Mouse (Mus musculus) lung, embryonic 15.5 days (tissue): ENCODE data around the gene Sox4. TPM values are rescaled to one million over a fixed set of nuclear protein-coding genes. Genes with fewer than 3 reads are reported as not detected.

Experiments
- ATAC-seq: fragments of 200-750 bp; cut with Nextera tagmentation; 2 replicates; pipeline ENCODE4 v1.8.0; 2017; ENCODE audit warnings: moderate number of reproducible peaks, borderline replicate concordance; ENCODE audit not compliant: low FRiP score, low TSS enrichment; ENCODE audit errors: extremely low read depth
- H3K27ac ChIP-seq: fragments of 300-500 bp; sonication (generic); 2 replicates; pipeline ENCODE4 v1.5.1; 2015; ENCODE audit warnings: moderate library complexity, mild to moderate bottlenecking, inconsistent platforms
- H3K27me3 ChIP-seq: fragments of 300-500 bp; sonication (generic); 2 replicates; pipeline ENCODE4 v1.6.1; 2015; ENCODE audit warnings: inconsistent platforms
- H3K36me3 ChIP-seq: fragments of 300-500 bp; sonication (generic); 2 replicates; pipeline ENCODE4 v1.6.1; 2015; ENCODE audit warnings: inconsistent platforms
- H3K4me1 ChIP-seq: fragments of 300-500 bp; sonication (generic); 2 replicates; pipeline ENCODE4 v1.6.1; 2015; ENCODE audit warnings: inconsistent platforms
- H3K4me2 ChIP-seq: fragments of 300-500 bp; sonication (generic); 2 replicates; pipeline ENCODE4 v1.6.1; 2015; ENCODE audit warnings: inconsistent platforms, mild to moderate bottlenecking, moderate library complexity
- H3K4me3 ChIP-seq: fragments of 300-500 bp; sonication (generic); 2 replicates; pipeline ENCODE4 v1.5.1; 2015; ENCODE audit warnings: mild to moderate bottlenecking, inconsistent platforms
- H3K9ac ChIP-seq: fragments of 300-500 bp; sonication (generic); 2 replicates; pipeline ENCODE4 v1.6.1; 2015; ENCODE audit warnings: inconsistent platforms
- H3K9me3 ChIP-seq: fragments of 300-500 bp; sonication (generic); 2 replicates; pipeline ENCODE4 v1.6.1; 2016; ENCODE audit warnings: inconsistent platforms
- WGBS: fragments of 180-500 bp; shearing (Covaris S2); methylation state at CpG from one replicate; pipeline ENCODE4 v1.1.7; 2015; 5-methylcytosine and 5-hydroxymethylcytosine counted together
- polyA plus RNA-seq: library from polyadenylated mRNA; unstranded; fragments of >200 nt; fragmentation: Nextera tagmentation; extraction: Ambion mirVana; gene quantifications from 2 replicates; pipeline ENCODE4 v1.2.1, GENCODE M21; 2015

Gene Sox4
- 60.7 and 61.2 TPM in 2 replicates for polyA plus RNA-seq

DNA sequence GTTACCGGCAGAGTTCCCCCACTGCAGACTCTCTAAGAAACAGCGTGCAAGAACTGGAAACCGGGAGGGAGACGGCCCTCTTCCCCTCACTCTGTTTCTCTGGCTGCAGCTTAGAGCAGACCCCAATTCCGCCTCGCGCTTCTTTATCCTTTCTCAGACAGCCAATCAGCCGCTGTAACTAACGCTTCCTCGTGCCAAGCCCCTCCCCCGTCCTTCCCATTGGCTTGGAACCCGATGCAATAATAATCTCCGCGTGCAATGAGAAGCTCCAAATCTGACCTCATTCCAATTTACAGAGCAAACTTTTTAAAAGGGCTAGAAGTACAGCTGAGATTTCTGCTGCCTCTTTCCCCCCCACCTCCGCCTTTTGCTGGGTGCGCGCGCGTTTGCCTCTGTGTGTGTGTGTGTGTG, at the start of gene Sox4:
Sox4 (minus strand) TSS at position 133 of the 411 bp plus-strand sequence.
- under 1% methylated on average over 19 of the region's 19 CpGs for WGBS
- ATAC-seq = peak; percentile 88
- peak within 1 kb of the TSS; percentile 98 for H3K9ac ChIP-seq

DNA sequence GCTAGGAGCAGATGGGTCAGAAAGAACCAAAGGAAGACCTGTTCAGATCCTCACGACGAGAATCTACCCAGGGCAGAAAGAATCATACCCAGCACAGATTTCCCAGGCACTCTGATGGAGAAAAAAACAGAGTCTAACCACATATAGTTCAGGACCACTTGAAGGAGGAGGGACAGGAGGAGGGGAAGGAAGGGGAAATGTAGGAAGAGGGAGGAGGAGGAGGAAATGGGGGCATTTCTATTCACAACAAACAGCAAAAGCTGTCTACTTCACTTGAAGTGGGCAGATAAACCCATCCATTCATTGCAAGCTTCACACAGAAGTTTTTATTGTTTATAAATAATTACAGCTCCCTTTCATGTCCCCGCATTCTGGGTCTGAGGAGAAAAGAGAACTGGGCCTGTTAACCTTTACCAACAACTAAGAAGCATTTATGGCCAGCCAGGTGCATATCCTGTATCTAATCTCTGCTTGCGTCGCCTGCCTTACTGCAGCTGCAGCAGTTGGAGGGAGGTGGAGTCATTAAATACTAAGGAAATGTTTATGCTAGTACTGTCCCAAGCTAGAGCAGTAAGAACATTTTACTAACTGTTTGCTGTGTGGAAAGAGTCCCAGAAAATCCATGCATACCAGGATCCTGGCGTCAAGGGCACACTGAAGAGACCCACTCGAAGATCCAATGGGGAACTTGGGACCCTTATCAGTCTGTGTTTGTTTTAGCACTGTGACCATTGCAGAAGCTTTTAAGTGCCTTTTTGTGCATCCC, 38.6 kb upstream of the Sox4 start:
- peak overlapping the region; percentile 29; the same call in 1 of the 2 replicates for H3K4me2 ChIP-seq

More for the DNA sequence above, at the start of gene Sox4:
- no peaks in the 10 kb centered on the region for H3K9me3 ChIP-seq
- no peaks in the 10 kb centered on the region for H3K36me3 ChIP-seq
- H3K27me3 ChIP-seq = no peaks in the 10 kb centered on the region
- peak within 1 kb of the TSS; percentile 89 for H3K4me3 ChIP-seq
- H3K4me2 ChIP-seq = peak within 1 kb of the TSS; percentile 60
- H3K4me1 ChIP-seq = peaks cover 19% of the 10 kb centered on the region
- peak within 1 kb of the TSS; percentile 99 for H3K27ac ChIP-seq

DNA sequence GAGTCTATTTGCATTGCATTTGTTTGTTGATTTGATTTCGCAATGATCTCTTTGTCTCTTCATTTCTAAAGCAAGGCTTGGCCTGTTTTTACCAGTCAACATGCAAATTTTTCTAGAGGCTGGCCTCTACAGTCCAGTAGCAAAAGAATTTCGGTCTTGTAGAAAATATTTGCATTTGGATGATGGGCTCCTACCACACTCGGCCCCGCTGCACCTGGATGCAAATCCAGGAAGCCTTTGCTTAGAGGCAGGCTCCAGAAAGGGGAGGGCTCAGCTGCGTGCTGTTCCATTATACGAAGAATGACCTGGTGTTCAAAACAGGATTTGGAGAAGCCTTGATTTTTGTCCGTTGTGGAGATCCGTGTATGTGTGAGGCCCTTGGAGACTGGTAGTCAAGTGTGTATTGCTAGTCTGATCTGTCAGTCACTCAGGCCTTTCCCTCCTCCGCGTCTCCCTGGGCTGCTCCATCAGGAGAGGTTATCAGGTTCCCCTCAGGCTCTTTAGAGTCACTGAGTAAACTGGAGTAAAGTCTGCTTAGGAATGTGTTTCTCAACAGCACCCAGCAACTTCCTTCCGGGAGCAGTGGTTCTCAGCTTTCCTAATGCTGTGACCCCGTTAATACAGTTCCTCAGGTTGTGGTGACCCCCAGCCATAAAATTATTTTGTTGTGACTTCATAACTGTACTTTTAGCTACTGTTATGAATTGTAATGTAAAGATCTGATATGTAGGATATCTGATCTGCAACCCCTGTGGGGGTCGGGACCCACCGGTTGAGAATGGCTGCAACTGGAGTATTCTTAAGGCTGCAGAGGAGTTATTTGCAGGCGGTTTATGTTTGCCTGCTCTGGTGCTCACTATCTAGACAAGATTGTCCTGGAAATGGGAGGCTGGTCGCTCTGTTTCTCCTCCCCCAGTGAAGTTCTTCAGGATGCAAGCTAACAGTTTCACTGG, 35.5 kb upstream of the Sox4 start:
- WGBS = 31% methylated on average over 16 of the region's 16 CpGs
- Histone ChIP-seq H3K27ac (peak overlapping the region; percentile 78), H3K36me3 (no peaks in the 10 kb centered on the region), H3K9me3 (no peaks in the 10 kb centered on the region), H3K27me3 (no peaks in the 10 kb centered on the region), H3K4me2 (no peak overlapping the region), H3K4me1 (peaks cover 35% of the 10 kb centered on the region), H3K4me3 (no peak overlapping the region), H3K9ac (no peak overlapping the region)
- peak; percentile 60; the same call in 1 of the 2 replicates for ATAC-seq

More for the DNA sequence above, 38.6 kb upstream of the Sox4 start:
- no peaks in the 10 kb centered on the region for H3K36me3 ChIP-seq
- no peaks in the 10 kb centered on the region for H3K9me3 ChIP-seq
- H3K4me1 ChIP-seq = peaks cover 35% of the 10 kb centered on the region
- no peak overlapping the region for H3K9ac ChIP-seq
- WGBS = 21% methylated on average over 7 of the region's 7 CpGs
- H3K4me3 ChIP-seq = no peak overlapping the region
- no peaks in the 10 kb centered on the region for H3K27me3 ChIP-seq
- peak overlapping the region; percentile 74 for H3K27ac ChIP-seq
- peak; percentile 84 for ATAC-seq

DNA sequence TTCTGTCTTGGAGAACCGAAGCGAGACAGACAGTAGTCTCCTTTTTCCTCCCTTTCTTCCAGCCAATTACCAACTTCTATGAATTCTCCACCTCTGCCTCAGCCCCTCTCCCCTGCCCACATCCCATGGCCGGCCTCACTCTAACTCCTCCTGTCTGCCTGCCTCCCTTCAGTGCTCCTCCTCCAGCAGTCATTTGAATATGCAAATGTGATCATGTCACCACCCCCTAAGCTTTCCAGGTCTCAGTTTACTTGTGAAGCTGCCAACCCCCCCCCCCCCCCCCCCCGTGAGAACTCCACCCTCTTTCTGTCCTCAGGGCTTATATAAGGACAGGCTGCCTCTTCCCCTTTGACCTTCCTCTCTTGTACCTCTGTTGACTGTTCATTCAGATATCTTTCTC, 27.2 kb upstream of the Sox4 start:
- ATAC-seq = no peak
- Histone ChIP-seq H3K4me3 (no peak overlapping the region), H3K36me3 (no peaks in the 10 kb centered on the region), H3K9me3 (no peaks in the 10 kb centered on the region), H3K27me3 (no peaks in the 10 kb centered on the region), H3K27ac (no peak overlapping the region), H3K4me1 (no peaks in the 10 kb centered on the region), H3K4me2 (no peak overlapping the region), H3K9ac (no peak overlapping the region)
- WGBS = 50% methylated on average over 4 of the region's 4 CpGs

DNA sequence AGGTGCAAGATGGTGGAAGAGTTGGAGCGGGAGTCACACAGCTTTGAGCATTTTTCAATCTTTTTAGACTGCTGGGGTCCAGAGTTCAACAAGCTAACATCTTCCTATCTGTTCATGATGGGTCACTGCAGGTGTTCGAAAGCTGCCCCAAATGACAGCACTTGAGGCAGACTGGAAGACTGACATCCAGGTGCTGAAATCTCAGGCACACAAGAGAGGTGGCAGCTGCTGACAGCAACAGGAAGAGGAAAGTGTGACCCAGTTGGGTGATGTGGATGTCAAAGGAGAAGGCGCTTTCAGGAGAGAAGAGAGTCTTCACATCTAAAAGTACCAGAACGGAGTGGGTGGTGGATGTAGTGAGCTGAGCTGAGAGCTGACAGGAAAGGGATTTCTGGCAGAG, 21.5 kb upstream of the Sox4 start:
- 68% methylated on average over 4 of the region's 4 CpGs for whole genome bisulfite sequencing
- Histone ChIP-seq H3K4me3 (no peak overlapping the region), H3K27me3 (no peaks in the 10 kb centered on the region), H3K36me3 (no peaks in the 10 kb centered on the region), H3K27ac (no peak overlapping the region), H3K9ac (no peak overlapping the region), H3K4me2 (no peak overlapping the region), H3K4me1 (no peaks in the 10 kb centered on the region), H3K9me3 (no peaks in the 10 kb centered on the region)
- no peak for ATAC-seq

DNA sequence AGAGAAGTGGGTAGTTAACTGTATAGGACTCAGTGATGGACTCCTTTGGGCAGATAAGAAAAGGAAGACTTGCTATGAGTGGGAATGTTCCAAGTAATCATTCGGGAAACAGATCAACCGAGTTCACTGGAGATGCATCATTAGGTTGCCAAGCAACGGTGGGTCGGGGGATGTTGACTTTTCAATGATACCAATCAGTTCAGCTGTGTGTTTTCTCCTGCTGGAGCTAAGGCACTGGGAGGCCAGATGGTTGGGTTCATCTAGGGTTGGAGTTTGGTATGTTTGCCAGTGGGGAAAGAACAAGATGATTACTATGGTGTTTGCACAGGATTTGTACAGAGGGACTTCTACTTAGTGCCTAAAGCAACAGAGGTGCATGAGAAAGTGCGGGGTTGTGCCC, 21.1 kb upstream of the Sox4 start:
- no peak overlapping the region for H3K4me3 ChIP-seq

DNA sequence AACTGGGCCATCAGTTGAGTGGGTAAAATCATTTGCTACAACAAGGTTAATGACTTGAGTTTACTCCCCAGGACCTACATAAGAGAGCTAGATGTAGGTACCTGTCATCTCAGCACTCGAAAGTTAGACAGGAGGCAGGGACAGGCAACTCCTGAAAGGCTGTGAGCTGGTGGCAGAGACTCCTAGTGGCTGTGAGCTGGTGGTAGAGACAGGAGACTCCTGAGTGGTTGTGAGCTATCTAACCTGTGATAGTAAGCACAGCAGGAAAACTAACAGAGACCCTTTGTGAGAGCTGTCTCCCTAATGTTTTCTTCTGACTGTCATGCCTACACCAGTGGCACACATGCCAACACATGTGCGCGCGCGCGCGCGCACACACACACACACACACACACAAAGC, 7.4 kb upstream of the Sox4 start:
- no peaks in the 10 kb centered on the region for H3K36me3 ChIP-seq
- no peak for ATAC-seq
- no peaks in the 10 kb centered on the region for H3K9me3 ChIP-seq
- WGBS = 98% methylated on average over 8 of the region's 8 CpGs
- no peak overlapping the region for H3K4me3 ChIP-seq
- H3K27me3 ChIP-seq = no peaks in the 10 kb centered on the region
- no peak overlapping the region for H3K27ac ChIP-seq
- no peak overlapping the region for H3K9ac ChIP-seq
- no peak overlapping the region for H3K4me2 ChIP-seq
- H3K4me1 ChIP-seq = 0 out of 2 replicates have a peak, but pooled peaks cover 17% of the 10 kb centered on the region

More for the DNA sequence above, 21.1 kb upstream of the Sox4 start:
- Histone ChIP-seq H3K4me1 (no peaks in the 10 kb centered on the region), H3K27me3 (no peaks in the 10 kb centered on the region), H3K4me2 (no peak overlapping the region), H3K27ac (no peak overlapping the region), H3K36me3 (no peaks in the 10 kb centered on the region), H3K9me3 (no peaks in the 10 kb centered on the region), H3K9ac (no peak overlapping the region)
- 48% methylated on average over 5 of the region's 5 CpGs for WGBS
- no peak for ATAC-seq

DNA sequence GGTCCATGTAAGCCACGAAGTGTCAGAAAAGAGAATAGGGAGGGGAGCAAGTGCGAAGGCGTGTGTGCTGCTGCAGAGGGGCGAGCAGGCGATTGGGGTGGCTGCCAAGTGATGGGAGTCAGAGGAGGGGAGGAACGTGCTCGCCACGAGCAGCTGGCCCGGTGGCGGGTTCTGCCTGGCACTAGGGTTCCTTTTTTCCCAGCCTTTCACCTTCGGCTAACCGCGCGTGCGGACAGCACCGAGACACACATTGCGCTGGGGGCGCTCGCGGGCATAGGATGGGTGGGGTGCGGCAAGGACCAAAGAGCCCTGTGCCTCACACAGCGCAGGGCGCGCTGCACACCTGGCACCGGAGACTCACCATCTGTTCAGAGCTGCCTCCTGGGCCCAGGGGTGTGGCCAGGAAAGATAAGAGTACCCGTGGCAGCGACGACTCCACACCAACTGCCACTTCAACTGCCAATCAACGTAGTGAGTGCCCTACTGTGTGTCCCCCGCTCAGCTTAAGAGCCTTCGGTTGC, 6.0 kb upstream of the Sox4 start:
- Histone ChIP-seq H3K4me2 (peak overlapping the region; percentile 96), H3K27me3 (no peaks in the 10 kb centered on the region), H3K4me3 (peak overlapping the region; percentile 62), H3K9me3 (no peaks in the 10 kb centered on the region), H3K9ac (peak overlapping the region; percentile 63), H3K4me1 (0 out of 2 replicates have a peak, but pooled peaks cover 19% of the 10 kb centered on the region), H3K36me3 (no peaks in the 10 kb centered on the region), H3K27ac (peak overlapping the region; percentile 96)
- peak; percentile 73 for ATAC-seq
- WGBS = under 1% methylated on average over 31 of the region's 31 CpGs

DNA sequence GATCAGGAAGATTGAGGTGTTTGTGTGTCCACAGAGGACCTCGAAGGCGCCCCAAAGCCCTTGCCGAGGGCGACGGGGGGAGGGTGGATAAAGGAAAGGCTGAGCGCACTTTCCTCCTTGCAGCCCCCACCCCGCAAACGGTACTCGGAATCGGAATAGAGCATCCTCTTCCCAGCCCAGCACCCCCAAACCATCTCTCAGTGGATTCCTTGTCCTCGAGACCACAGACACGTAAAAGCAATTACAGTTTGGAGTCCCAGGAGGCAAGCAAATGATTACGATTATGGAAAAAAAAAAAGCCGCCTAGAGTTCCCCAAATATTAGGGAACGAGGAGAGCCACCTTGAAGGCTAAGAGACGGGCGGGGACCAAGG, 5.5 kb upstream of the Sox4 start:
- Histone ChIP-seq H3K4me3 (peak overlapping the region; percentile 62), H3K36me3 (no peaks in the 10 kb centered on the region), H3K9ac (peak overlapping the region; percentile 63), H3K27me3 (no peaks in the 10 kb centered on the region), H3K9me3 (no peaks in the 10 kb centered on the region), H3K4me1 (peaks cover 24% of the 10 kb centered on the region; the same call in 1 of the 2 replicates), H3K27ac (peak overlapping the region; percentile 96), H3K4me2 (peak overlapping the region; percentile 96)
- 0 out of 2 replicates have a peak, but pooled peaks have one; percentile 1 for ATAC-seq
- WGBS = 0% methylated on average over 17 of the region's 17 CpGs

DNA sequence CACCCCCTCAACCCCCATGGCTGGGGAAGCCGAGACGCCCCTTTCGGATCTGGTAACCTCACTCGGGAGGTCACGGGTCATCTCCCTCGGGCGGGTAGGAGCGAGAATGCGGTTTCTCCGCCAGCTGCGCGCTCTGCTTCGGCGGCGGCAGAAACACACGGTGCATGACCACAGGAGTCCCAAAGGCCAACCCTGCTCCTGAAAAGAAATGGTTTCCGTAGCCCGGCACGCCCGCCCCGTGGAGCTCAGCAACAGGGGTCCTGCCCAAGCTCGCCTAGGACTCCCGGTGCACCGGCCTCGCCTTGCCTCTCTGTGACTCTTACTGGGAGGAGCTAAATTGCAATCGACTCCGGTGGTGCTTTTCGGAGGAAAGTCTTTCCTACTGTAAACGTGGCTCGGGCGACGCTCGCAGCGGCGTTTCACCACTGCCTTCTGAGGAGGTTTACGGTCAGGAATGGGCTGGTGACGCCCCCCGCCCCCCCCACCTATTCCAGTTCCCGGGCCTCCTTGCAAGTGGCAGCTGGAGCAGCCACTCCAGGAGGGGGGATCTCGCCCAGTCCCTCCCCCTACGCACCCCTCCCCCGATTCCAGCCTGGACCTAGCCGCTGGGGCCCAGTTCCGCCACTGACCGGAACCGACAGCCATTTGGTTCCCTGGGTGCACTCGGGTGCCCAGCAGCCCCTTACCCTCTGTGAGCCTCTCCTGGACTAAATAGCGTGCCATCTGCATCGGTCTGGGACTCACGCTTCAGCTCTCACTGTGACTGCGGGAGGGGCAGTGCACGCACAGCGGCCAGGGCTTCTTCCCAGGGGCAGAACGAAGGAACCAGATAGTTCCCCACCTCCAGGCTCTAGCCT, 4.9 kb upstream of the Sox4 start:
- Histone ChIP-seq H3K9me3 (no peaks in the 10 kb centered on the region), H3K4me1 (peaks cover 27% of the 10 kb centered on the region; the same call in 1 of the 2 replicates), H3K27me3 (no peaks in the 10 kb centered on the region), H3K4me2 (peak overlapping the region; percentile 96), H3K9ac (peak overlapping the region; percentile 63), H3K4me3 (peak overlapping the region; percentile 62), H3K36me3 (no peaks in the 10 kb centered on the region), H3K27ac (peak overlapping the region; percentile 96)
- WGBS = 1% methylated on average over 54 of the region's 54 CpGs
- ATAC-seq = peak; percentile 68

DNA sequence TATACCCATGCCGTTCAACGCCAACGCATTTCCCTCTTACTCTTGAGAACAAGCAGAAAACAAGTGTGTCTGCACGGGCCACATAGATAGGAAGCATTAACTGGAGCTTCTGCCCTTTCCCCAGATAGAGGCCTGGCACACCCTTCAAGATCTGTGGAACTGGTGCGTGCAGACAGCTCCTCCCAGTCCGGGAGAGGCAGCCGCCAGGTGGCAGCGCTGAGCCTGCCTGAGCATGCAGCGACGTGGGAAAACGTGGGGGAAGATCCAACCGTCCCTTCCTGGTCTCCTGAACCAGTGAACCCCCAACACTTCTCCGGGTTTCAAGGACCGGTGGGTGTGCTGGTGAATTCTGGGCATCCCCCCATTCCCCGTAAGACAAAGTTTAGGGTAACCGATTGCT, 4.3 kb upstream of the Sox4 start:
- Histone ChIP-seq H3K9ac (peak overlapping the region; percentile 63), H3K27ac (peak overlapping the region; percentile 96), H3K9me3 (no peaks in the 10 kb centered on the region), H3K36me3 (no peaks in the 10 kb centered on the region), H3K4me2 (peak overlapping the region; percentile 96), H3K4me1 (peaks cover 27% of the 10 kb centered on the region; the same call in 1 of the 2 replicates), H3K27me3 (no peaks in the 10 kb centered on the region), H3K4me3 (peak overlapping the region; percentile 62)
- WGBS = 4% methylated on average over 15 of the region's 16 CpGs
- ATAC-seq = peak; percentile 54
